Mouse (Mus musculus): ENCODE data around the gene Sf3b5.
A peak's percentile ranks its signal among the peaks of the same experiment; 100 is the strongest.

Sf3b5 gene

DNA sequence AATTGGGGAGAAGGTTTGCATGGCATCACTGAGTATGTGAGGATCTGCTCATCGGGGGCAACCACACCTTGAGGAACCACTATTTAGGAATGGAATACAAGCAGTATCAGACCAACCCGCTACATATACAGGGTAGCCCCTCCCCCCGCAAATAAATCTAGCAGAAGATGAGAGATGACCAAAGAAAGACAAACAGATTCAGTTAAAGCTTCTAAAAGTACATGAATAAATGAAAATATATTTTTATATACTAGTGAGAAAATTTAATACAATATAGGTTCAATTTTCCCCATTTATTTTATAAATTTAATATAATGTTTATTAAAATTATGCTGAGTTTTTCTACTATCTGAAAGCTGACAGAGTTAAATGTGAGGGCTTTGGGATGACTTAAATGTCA is at the start of gene Sf3b5:
TSS of gene Sf3b5 (plus strand) at position 301 of the 400 bp plus-strand sequence.
- peak; percentile 58 for DNase-seq

DNA sequence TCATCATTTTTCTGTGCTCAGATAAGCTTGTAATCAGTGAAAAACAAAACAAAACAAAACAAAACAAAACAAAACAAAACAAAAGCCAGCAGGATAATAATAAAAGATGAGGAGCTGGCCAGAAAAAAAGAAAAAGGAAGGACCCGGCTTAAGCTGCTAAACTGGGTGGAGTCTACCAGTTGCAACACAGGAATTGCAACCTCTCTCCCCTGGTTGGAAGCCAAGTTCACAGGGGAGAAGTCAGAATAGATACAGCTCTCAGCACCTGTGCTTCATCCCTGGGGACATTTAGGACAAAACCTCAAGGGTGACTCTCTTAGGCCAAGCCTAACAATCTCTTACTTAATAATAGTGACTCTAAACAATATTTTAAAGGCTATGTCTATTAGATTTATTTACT is 49.3 kb upstream of the Sf3b5 start:
- peak; percentile 43 for DNase-seq

DNA sequence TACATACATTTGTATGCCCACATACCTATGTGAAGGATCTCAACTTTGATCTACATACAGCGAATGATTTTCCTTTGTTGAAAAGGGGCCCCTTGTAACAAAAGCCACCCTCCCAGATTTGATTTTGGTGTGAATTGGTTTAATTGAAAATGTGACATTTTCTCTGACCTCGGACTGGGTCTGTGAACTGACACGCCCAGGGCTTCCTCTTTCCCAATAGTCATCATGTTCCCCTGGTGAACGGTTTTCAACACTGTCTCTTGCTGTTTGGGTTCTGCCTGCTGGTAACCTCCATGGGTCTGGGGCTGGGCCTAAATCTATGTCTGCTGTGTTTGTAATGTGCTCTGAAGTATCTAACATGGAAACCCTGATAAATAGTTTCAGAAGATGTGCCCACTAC is 47.9 kb upstream of the Sf3b5 start:
- DNase-seq, result peak; percentile 76

DNA sequence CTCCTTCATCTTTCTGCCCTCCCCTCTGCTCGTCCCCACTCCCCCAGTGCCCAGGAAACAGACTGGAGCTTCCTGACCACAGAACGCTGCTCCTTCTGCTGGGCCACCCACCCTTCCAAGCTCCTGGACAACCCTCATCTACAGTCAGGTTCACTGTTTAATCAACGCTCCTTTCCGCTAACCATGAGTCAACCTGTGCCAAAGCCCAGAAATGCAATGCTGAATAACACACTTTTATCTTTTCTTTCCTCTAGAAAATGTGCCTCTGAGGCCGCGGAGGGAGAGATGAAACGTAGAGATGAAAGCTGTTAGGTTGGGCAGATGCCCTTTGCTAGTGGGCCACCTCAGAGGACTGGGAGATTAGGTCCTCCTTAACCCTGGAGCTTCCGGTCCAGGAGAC is 43.6 kb upstream of the Sf3b5 start:
- no peak for DNase-seq

DNA sequence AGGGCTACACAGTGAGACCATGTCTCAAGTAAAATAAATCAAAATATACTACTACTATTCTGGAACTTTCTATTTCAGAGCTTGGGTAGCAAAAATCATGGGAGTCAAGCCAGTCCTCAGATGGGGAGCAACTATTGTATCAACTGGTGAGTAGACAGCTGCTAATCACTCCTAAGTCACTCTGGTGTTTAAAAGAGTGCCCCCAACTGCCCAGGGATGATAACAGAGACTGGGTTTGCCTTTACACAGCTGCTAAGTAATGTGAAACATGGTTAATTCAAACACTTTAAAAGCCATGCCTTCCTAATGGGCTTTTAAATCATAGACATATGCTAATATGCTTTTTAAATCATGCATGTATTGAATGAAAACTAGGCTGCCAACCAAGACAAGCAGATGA is 42.9 kb upstream of the Sf3b5 start:
- no peak for DNase-seq

DNA sequence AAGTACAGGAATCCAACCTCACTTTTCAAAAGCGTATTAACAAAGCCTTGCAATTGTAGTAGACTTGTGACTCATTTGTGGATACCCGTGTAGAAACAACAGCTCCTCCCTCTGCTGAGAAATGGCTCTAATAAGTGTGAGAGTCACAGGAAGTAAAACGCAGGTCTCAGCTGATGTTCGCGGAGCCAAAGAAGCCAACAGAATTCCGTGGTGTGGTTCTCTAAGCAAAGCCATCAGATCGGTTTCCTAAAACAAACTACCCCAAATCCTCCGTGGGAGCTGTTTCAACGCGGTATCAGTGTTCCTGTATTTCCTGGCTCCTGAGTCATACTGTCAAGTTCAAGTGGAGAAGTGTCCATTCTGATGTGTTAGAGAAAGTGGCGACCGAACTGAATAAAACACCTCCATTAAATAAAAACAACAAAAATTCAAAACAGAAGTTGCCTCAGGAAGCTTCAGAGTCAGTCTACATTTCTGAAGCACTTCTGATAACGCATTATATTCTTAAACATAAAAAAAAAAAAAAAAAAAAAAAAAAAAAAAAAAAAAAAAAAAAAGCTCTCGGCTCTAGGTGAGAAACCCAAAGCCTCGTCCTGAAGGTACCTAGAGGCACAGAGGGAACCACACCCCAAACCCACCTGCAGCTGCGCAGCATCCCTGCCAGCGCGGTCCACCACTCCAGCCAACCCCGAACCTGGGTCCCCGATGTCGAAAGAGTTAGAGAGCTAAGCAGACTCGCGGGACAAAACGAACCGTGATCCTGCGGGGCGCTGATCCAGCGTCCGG is 41.6 kb upstream of the Sf3b5 start:
- DNase-seq, result no peak

DNA sequence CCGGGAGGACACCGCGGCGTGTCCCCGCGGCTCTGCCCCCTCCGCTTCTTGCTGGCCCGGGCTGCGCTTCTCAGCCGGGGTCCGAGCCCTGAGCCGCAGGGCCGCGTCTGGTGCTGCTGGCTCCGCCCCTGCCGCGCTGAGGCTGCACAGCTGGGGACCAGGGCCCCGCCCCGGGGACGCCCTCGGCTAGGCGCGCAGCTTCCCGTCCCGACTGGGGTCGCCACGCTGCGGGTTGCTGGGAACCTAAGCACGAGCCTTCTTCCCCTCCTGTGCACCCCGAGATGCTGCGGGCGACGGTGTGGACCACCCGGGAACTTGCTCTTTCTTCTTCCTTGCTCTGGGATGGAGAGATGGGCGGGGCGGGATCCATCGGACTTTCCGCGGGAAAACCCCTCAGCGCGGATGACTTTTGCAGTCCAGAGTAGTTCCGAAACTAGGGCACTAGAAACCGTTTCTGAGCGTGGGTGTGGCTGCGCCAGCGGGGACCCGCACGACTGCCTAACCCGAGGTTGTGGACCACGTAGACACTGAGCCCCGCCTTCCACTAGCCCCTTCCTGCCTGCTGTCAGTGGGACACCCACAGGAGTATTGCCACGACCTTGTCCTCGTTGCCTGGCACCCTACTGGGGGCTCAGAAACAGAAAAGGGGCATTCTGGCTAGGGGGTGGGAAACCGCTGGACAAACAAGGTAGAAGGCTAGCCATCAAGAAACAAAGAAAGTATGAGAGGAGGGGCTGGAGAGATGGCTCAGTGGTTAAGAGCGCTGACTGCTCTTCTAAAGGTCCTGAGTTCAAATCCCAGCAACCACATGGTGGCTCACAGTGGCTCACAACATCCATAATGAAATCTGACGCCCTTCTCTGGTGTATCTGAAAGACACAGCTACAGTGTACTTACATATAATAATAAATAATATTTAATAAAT is 40.7 kb upstream of the Sf3b5 start, which contains the start of gene Stx11:
TSS of gene Stx11 (minus strand) at position 148 of the 925 bp plus-strand sequence.
- DNase-seq, result peak; percentile 98

DNA sequence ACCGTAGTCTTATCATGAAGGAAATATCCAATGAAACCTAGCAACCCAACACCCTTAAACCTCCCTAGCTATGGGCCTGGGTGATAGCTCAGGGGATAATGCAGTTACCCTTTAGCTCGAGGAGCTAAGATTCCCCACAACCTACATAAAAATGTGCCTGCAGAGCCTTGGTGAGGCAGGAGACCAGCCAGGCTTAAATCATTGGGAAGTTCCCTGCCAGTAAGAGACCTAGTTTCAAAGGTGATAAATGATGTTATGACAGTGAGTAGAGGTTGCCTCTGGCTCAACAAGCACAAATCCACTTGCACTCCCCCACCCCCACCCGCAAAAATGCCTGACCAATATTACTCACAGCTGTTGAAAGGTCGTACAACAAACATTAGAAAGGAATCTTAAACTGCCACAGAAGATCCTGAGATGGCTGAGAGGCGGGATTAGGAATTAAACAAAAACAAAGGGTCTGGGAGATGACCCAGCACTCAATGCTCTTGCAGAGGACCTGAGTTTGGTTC is 39.4 kb upstream of the Sf3b5 start:
- DNase-seq, result no peak

DNA sequence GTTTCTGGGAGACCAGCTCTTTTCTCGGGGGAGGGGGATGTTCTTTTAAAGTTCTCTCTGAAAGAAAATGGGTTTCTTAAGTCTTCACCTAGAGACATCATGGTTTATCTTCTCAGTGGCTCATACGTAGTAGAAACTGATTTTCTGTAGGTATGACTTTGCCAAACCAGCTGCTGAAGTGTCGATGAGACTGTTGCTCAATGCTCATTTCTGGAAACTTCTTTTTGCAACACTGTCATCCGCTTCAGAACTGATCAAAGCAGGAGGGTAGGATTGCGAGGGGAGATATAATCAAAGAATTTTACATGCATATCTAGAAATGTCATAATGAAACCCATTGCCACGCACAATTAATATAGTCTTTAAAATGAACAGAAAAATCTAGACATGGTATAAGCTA is 30.6 kb upstream of the Sf3b5 start:
- no peak for DNase-seq

DNA sequence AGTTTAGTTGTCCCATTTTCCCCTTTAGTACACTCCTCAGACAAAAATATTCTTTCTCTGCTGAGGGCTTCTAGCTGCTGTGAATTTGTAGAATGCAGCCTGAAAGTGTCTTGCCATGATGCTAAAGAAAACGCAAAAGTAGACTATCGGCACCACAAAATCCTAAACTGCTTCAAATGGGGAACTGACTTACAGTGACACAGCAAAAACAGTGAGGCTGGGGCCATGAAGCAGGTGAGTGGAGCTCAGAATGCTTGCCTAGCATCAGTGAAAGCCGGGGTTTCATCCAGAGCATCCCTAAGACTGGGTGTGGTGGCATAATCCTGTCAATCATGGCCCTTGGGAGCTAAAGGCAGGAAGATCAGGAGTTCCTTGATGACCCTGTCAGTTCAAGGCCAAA is 29.7 kb upstream of the Sf3b5 start:
- no peak for DNase-seq

DNA sequence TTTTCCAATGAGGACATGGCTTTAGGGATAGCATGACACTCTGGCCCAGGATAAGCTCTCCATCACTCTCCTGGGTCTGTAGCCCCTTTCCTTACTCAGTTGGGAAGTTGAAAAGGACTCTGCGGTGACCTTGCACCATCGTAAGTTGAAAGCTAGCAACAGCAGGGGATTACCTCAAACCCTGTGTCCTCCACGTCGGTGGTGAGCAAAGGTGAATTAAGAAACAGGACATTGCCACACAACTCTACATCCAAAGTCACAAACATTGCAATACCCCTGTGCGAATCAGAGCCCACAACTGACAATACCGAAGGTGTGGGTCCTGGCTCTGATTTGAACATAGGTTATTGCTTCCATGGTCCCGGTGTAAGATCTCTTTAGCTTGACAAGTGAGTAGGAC is 29.2 kb upstream of the Sf3b5 start:
- DNase-seq, result no peak

DNA sequence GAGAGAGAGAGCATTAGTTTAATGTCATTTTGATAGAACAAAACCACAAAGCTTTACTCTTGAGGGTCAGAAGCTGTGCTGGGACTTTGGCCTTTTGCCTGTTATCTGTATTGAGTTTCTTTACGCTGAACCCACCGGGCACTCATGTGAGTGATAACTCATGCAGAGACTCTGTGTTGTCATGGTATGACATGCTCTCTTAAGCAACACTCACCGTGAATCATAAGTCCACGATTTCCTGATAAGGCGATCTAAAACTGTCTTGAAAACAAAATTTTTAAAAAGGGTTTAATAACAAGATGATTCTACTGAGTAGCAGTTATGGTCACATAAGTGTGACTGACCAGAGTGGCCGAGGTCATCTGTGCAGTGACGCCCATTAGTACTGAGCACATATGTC is 28.6 kb upstream of the Sf3b5 start:
- peak; percentile 64 for DNase-seq

DNA sequence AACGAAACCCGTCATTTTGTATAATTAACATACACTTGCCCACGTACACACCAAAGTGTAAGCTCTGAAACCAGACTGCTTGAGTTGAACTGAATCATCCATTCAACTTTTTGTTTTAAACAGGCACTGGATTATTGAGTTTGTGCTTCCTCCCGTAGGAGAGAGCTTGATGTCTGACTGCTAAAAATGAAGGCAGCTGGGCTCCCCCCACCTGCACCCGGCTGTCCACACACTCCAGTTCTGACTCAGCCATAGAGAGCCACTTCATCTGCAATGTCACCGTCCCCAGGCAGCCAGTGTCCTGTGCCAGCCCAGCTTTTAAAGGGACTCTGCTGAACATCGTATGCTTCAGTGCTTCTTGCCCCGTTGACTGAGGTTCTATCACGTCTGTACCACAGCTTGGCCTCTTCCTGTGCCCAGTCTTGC is 27.3 kb upstream of the Sf3b5 start:
- peak; percentile 92 for DNase-seq

DNA sequence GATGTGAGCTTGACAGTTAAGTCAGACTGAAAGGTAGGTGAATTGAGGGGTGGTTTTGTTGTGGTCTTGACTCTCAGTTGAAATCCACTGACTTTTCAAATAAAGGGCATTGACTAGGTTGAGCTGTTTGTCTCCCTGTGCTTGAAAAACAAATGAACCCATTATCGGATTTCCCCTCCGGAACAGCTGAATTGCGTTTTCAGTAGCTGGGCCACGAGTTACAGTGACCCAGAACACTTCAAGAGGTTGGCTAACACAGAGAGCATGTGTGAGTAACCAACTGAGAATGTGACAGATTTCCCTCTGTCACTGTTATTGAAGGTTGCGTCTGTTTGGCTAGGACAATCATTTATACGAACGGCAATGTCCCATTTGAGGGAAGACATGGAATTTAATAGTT is 24.1 kb upstream of the Sf3b5 start:
- peak; percentile 73 for DNase-seq

DNA sequence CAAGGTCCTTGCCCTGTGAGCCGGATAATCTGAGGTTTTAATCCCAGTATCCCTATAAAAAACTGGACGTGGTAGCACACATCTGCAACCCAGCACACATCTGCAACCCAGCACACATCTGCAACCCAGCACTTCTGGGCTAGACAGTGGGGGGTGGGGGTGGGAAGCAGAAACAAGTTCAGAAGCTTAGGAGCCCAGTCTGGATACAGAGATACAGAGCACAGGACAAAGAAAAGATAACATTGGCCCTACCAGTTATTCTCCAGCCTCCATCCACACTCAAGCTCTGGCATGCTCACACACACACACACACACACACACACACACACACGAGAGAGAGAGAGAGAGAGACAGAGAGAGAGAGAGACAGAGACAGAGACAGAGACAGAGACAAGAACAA is 21.6 kb upstream of the Sf3b5 start:
- peak; percentile 31 for DNase-seq

DNA sequence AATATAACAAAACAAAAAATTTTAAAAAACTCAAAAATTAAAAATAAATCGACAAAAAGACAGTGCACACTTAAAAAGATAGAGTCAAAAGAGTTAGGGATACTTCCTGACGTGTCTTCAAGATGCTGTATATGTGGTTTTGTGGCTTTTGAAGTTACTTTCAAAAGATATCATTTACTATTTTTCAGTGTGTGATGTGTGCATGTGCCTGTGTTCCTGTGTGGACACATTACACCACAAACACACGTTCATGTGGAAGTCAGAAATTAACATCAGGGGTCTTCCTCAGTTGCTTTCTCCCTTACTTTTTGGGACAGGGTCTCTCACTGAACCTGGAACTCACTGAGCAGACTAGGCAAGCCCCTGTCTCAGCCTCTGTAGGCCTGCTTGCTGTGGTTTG is 20.1 kb upstream of the Sf3b5 start:
- DNase-seq, result peak; percentile 18

DNA sequence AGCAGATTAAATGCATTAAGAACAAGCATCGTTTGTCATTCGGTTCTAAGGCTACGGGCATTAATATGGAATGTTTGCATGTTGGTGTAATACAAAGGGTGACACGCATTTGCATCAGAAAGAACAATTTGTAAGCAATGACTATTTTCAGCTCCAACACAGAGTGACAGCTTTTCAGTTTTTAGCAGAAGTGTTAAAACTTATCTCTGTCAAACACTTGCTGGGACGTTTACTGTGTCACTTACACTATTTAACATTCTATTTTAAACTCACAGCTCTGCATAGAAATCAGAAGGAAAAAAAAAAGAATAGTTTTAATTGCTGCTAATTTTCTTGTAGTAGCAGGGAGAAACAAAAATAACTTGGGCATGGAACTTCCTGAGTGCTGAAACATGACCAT is 18.7 kb upstream of the Sf3b5 start:
- DNase-seq, result no peak

DNA sequence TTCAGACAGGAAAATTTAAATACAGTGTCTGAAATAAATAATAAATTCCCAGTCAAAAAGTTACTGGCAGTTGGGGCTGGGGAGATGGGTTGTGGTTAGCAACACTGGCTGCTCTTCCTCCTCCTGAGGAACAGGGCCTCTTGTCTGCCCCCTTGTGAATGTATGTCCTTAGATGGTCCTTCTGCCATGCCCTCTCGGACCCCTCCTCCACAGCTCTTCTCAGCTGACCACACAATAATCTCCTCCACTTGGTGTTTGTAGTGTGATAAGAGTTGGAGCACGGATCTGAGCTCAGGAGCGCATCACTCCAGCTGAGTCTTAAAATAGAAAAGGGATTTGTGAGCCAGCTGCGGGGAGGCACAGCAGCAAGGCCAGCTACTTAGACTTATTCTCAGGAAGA is 18.2 kb upstream of the Sf3b5 start:
- DNase-seq, result peak; percentile 95

DNA sequence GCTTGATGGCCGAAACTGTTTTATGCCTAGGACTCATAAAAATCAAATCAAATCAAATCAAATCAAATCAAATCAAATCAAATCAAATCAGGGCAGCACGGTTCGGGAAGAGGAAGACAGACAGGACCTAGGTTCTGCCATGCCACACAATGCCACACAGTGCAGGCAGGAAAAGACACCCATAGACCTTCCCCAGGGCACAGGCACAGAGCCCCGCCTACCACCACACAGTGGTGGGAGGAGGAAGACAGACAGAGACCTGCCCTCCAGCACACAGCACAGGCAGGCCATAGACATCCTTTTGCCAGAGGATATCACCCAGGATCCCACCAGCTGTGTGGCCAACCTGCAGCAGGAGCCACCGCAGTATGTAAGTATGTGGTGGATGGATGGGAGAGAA is 13.2 kb upstream of the Sf3b5 start:
- DNase-seq, result peak; percentile 36

DNA sequence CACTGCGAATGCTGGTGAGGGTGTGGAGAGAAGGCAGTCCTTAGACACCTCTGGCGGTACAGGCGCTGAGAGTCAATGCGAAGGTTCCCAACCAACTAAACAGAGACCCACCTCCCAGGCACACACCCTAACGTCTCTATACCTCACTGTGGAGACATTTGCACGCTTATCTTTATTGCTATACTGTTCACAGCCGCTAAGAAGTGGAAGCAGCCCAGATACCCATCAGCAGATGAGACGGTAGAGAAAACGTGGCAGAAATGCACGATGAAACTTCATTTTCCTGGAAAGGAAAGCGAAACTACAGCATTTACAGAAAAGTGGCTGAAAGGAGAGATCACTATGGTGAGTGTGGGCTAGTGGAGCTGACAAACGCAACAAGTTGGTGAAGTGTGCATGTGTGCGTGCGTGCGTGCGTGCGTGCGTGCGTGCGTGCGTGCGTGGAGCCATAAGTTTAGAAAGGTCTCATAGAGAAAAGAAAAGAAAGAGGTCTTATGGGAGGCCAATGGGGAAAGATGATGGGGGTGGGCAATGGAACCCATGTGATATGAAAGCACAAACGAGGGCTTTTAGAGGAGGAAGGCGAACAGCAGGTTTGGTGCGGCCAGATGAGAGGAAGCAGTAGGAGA is 11.6 kb upstream of the Sf3b5 start:
- peak; percentile 40 for DNase-seq

DNA sequence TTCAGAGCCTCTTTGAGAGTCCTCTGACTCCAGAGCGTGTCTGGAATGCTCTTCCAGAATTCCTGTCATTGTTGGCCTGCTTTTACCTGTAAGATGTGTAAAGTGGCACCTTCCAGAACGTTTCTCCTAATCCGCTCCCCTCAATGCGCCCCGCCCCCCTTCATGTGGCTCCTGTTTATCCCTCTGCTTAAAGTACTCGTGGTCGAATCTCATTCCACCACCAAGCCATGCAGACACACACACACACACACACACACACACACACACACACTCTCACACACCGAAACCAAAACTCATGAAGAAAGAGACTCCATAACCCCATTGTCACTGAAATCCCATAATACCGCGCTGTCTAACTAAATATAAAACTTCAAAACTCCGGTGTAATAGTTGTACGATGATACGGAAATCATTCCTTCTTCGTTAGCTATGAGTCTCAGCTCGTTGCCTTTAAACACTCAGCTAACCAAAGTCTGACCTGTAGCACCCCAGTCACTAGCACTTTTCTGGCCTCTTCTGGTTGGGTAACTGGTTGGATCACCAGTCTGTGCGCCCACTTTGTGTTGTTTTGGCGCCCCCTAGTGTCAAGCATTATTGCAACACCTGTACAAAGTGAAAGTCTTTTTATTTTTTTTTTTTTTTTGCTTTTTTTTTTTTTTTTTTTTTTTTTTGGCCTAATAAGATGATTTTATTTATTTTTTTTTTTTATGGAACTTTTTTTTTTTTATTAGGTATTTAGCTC is 8.2 kb upstream of the Sf3b5 start:
- peak; percentile 96 for DNase-seq

All from heart, adult 11 months (tissue).